Mouse (Mus musculus) G1E-ER4 (cell line): ENCODE data around the gene Actr3b. TPM values are rescaled to one million over a fixed set of nuclear protein-coding genes. Genes with fewer than 3 reads are reported as not detected.

Experiments used
- GATA1 ChIP-seq: IDR thresholded peaks from one replicate; pipeline ENCODE4 v1.8.0; 2012; ENCODE audit warnings: low read length, inconsistent platforms
- polyA plus RNA-seq: library from polyadenylated mRNA; stranded (reverse); fragments of >175 nt; gene quantifications from 2 replicates; pipeline ENCODE4 v1.2.3, GENCODE M21; 2012

Actr3b gene
- polyA plus RNA-seq, 1 experiment = 6.3 TPM

DNA sequence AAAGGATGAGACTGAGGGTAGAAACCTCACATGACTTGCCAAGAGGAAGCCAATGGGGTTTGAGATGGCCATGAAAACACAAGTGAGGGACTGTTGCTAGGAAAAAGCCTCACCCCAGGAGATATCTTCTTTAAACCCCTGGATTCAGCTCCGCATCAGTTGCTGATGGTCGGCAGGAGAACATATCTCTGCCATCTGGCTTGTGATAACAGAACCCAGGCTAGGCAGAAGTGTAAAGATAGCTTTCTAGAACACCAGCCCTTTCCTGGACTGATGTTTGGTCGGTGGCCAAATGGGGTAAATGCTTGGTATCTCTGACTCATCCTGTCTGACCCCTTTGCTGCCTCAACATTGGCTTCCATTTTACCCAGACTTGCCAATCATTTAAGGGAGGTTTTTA lies 106.4 kb downstream of the Actr3b start:
- no peak for TF ChIP-seq GATA1

DNA sequence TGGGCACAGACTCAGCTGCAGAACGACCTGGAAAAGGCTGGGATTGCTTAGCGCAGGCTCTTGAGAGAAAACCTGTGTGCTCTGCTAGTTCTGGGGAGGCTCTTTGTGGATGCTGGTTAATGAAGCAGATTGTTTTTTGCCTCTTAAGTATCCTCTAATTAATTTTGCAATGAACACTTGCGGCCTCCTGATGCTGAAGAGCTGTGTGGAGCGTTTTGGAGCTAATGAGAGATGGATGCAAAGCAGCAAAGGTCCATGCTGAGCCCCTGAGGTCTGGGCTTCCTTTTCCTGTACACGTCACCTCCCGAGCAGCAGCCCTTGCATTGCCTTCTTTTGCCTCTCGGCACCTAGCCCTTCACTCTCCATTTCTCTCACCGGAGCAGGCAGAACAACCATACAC lies 110.1 kb downstream of the Actr3b start:
- TF ChIP-seq GATA1 = no peak

DNA sequence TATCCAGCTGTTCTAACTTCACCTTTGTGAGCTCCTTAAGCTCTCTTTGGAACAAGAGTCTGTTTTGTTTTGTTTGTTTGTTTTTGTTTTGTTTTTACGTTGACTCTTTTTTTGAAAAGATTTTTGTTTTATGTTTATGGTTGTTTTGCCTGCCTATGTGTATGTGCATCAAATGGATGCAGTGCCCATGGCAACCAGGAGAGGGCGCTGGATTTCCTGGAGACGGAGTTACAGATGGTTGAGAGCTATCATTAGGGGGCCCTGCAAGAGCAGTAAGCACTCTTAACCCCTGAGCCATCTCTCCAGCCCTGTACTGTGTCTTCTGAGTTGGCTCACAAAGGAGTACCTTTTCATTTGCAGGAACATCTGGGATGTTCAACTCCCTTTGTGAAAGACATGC lies 110.8 kb downstream of the Actr3b start:
- TF ChIP-seq GATA1 = no peak

DNA sequence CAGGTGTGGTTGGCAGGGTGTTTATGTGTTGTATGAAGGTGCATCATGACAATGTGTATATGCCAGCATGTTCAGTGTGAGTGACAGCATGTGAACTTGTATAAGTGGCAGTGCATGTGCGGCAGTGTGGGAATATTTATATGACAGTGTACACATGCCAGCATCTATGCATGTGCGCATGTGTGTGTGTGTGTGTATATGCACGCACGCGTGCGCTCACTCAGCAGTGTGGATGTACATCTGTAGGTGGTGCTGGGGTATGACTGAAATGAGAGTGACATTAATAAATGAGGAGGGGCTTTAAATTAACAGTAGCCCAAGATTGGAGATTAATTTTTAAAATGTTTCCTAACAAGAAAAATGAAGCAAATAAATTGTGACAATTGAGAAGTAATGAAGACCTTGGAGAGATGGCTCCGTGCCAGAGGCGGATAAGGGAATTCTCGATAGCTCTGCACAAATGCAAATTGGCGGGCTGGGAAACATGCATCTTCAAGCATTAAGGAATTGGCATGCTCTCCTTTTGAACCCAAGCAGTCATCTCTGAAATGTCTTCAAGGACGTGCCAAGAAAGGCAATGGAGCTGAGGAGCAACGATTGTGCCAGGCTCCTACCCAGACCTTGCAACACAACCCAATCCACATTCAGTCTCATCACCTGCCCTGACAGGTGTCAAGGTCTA lies 111.7 kb downstream of the Actr3b start:
- TF ChIP-seq GATA1 = no peak

DNA sequence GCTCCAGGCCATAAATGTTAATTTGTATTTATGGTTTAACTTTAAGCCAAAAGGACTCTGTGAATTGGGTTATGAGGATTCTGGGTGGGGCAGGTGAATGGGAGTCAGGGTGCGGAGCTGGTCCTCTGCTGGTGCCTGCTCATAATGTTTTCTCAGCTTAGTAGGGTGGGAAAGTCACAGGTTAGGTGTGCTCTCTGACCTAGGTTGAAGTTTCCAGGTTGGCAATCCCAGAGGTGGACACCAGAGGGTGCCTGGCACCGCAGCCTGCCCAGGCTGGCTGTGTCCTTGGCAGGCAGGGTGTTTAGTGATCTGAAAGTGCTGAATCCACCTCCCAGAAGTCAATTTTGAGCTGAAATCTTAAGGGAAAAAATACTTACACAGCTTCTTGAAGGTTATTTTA lies 113.2 kb downstream of the Actr3b start:
- no peak for TF ChIP-seq GATA1

DNA sequence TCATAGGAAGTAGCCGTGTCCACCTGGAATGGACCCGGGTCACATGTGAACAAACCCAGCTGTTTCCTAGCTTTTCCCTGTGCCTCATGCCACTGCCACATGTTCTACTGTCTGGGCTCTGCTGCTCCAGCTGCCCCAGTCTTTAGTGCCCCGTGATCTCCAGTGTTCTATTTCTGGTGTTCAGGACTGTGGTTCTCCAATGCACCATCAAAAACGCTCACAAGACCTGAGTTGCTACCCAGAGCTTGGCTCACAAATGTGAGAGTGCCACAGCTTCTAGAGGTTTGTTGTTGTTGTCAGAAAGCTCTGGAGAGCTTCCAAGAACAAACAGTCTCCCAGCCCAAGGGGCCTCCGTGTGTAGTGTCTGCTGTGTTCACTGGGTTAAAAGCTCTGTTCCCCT lies 117.5 kb downstream of the Actr3b start:
- TF ChIP-seq GATA1 = no peak

DNA sequence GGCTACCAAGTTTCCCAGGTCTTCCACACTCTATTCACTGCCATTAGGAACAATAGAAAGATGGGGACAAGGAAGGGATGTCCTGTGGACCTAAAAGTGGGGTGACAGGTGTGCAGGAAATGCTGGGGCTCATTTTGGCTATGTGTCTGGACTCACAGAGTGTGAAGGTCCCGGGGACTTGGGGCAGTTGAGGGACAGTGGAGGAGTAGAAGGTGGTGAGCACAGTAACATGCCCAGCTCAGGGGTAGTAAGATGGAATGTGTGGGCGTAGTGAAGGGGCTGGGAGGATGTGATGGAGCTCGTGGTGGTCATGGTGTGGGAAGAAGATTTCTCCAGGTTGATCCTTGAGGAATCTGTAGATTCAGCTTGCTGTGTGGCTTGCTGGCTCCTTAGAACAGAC lies 118.2 kb downstream of the Actr3b start:
- no peak for TF ChIP-seq GATA1

DNA sequence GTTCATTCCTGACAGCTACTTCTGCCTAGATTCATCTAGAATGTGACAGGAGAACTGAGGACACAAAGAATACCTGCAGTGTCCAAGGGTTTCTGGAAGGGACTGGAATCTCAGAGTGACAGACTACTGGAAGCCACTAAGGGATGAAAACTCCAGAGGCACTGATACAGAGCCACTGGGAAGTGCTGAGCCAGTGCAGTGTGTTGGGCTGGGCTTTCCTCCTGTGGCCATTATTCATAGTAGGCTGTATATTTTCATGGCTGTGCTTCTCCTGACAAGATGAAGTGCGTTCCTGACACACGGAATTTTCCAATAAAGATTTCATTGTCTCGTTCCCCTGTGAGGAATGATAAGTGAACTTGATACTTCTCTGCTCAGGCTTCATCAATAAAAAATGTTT lies 126.9 kb downstream of the Actr3b start:
- TF ChIP-seq GATA1 = no peak

DNA sequence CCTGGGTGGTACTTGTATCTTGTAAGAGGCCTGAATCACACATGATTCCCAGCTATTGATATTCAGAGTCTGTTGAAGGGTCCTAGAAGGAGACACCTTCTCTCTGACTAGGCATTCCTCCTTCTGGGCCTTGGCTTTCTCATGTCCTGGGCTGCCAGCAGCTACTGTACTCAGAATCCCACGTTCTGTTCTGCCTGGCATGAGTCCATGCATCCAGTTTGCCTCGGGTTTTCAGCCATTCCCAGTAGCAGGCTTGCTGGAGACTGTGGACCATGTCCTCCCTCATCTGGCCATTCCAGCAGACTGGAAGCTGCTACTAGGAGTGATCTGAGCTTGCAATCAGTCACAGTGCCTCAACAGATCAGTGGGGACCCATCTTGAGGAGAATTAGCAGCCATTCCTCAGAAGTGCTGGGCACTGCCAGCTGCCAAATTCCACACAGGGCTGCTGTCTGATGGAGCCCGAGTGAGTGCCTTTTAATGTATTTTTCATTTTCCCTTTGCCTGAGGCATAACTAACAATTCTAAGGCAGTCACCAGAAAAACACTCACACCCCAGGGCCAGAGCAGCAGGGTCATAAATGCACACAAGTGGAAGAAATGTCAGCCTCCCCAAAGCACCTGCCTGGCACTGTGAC lies 130.1 kb downstream of the Actr3b start:
- no peak for TF ChIP-seq GATA1

DNA sequence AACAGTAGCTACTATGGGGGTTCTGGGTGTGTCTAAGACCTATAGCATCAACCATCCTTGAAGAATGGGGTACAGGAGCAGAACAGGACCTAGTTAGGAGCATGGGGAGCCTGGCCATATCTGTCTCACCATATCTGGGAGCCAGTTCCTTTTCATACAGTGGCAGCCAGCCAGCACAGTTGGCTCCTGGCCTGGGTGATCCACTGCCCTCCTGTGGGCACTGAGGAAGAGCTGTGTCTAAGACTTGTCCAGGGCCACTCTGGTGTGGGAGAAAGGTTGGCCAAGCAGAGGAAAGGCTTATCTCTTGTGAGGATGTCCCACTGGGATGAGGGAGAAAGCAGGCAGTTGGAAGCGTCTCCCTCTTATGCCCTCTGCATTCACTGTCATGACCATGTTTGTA lies 131.5 kb downstream of the Actr3b start:
- no peak for TF ChIP-seq GATA1

Other genes starting within 250 kb of the Actr3b start
- gene Cct8l1, start 243.9 kb upstream of the Actr3b start, polyA plus RNA-seq = not detected in 2 replicates
- gene Xrcc2, start 54.2 kb upstream of the Actr3b start, polyA plus RNA-seq = 12.8 and 14.0 TPM in 2 replicates
- gene Gm21663, start 182.4 kb downstream of the Actr3b start, polyA plus RNA-seq = not detected in 2 replicates
- gene Gm21671, start 194.4 kb downstream of the Actr3b start, polyA plus RNA-seq = not detected in 2 replicates
- not detected in 2 replicates for gene Gm21680, start 212.7 kb downstream of the Actr3b start, polyA plus RNA-seq
- gene Gm21698, start 228.7 kb downstream of the Actr3b start, polyA plus RNA-seq = not detected in 2 replicates
- not detected in 2 replicates for gene Gm1979, start 244.8 kb downstream of the Actr3b start, polyA plus RNA-seq